Mouse (Mus musculus): Measurements from ENCODE around the gene Frmd4a.

Frmd4a gene

GRCm38 (mm10) chr2:4568967-4569366 lies 551.5 kb downstream of the Frmd4a start:
- in situ Hi-C loops (cut with MboI; ENCODE audit: low sequenced_read_pairs) = no loop called here

GRCm38 (mm10) chr2:4570186-4570861 lies 552.8 kb downstream of the Frmd4a start:
- in situ Hi-C loops (cut with MboI; ENCODE audit: low sequenced_read_pairs) = no loop called here

- in situ Hi-C loops (cut with MboI; ENCODE audit: low sequenced_read_pairs) = no loop called here
Measured at GRCm38 (mm10) chr2:4572498-4573263, 555.2 kb downstream of the Frmd4a start.

- in situ Hi-C loops (cut with MboI; ENCODE audit: low sequenced_read_pairs) = no loop called here
Measured at GRCm38 (mm10) chr2:4573386-4573785, 555.9 kb downstream of the Frmd4a start.

- in situ Hi-C loops (cut with MboI; ENCODE audit: low sequenced_read_pairs) = no loop called here
Measured at GRCm38 (mm10) chr2:4574251-4574650, 556.7 kb downstream of the Frmd4a start.

GRCm38 (mm10) chr2:4575163-4575562 lies 557.6 kb downstream of the Frmd4a start:
- in situ Hi-C loops (cut with MboI; ENCODE audit: low sequenced_read_pairs) = no loop called here

GRCm38 (mm10) chr2:4575975-4576374 lies 558.5 kb downstream of the Frmd4a start:
- in situ Hi-C loops (cut with MboI; ENCODE audit: low sequenced_read_pairs) = no loop called here

- in situ Hi-C loops (cut with MboI; ENCODE audit: low sequenced_read_pairs) = no loop called here
Measured at GRCm38 (mm10) chr2:4578291-4578690, 560.8 kb downstream of the Frmd4a start.

- in situ Hi-C loops (cut with MboI; ENCODE audit: low sequenced_read_pairs) = no loop called here
Measured at GRCm38 (mm10) chr2:4579357-4580068, 562.0 kb downstream of the Frmd4a start.

- in situ Hi-C loops (cut with MboI; ENCODE audit: low sequenced_read_pairs) = no loop called here
Measured at GRCm38 (mm10) chr2:4580666-4581065, 563.1 kb downstream of the Frmd4a start.

GRCm38 (mm10) chr2:4582930-4583329 lies 565.4 kb downstream of the Frmd4a start:
- in situ Hi-C loops (cut with MboI; ENCODE audit: low sequenced_read_pairs) = no loop called here

- in situ Hi-C loops (cut with MboI; ENCODE audit: low sequenced_read_pairs) = no loop called here
Measured at GRCm38 (mm10) chr2:4584252-4584651, 566.7 kb downstream of the Frmd4a start.

GRCm38 (mm10) chr2:4586245-4586644 lies 568.7 kb downstream of the Frmd4a start:
- in situ Hi-C loops (cut with MboI; ENCODE audit: low sequenced_read_pairs) = no loop called here

GRCm38 (mm10) chr2:4587685-4588409 lies 570.3 kb downstream of the Frmd4a start:
- in situ Hi-C loops (cut with MboI; ENCODE audit: low sequenced_read_pairs) = no loop called here

- in situ Hi-C loops (cut with MboI; ENCODE audit: low sequenced_read_pairs) = no loop called here
Measured at GRCm38 (mm10) chr2:4591647-4592046, 574.1 kb downstream of the Frmd4a start.

GRCm38 (mm10) chr2:4592666-4593065 lies 575.1 kb downstream of the Frmd4a start:
- in situ Hi-C loops (cut with MboI; ENCODE audit: low sequenced_read_pairs) = no loop called here

- in situ Hi-C loops (cut with MboI; ENCODE audit: low sequenced_read_pairs) = no loop called here
Measured at GRCm38 (mm10) chr2:4593433-4593832, 575.9 kb downstream of the Frmd4a start.

GRCm38 (mm10) chr2:4593878-4594387 lies 576.4 kb downstream of the Frmd4a start:
- in situ Hi-C loops (cut with MboI; ENCODE audit: low sequenced_read_pairs) = no loop called here

GRCm38 (mm10) chr2:4596992-4597391 lies 579.5 kb downstream of the Frmd4a start:
- in situ Hi-C loops (cut with MboI; ENCODE audit: low sequenced_read_pairs) = no loop called here

- in situ Hi-C loops (cut with MboI; ENCODE audit: low sequenced_read_pairs) = no loop called here
Measured at GRCm38 (mm10) chr2:4601034-4601890, 583.7 kb downstream of the Frmd4a start.
